Mouse (Mus musculus) T-helper 17 cell (primary cell): Measurements from ENCODE around the gene Slc7a1.

Source experiments
- in situ Hi-C, 2 experiments: fragments of 300-600 bp; cut with MboI, MseI; formaldehyde crosslinking; loops; 1 replicate in 1 of 2; 2 replicates in 1 of 2; pipeline ENCODE4 v1.15.1; 2025; ENCODE audit warnings: high pct_unique_total_duplicates in 2 of 2

Slc7a1 gene

GRCm38 (mm10) chr5:148278233-148278632 is 121.5 kb downstream of the Slc7a1 start:
- in situ Hi-C loops: loop anchor here in 1 of 2 experiments (10.0 kb wide), 1 partner anchor 953 kb away; the partner anchor contains the start of gene Urad
